Comparison of ENCODE assay signal across 20 mouse cellular contexts in genomic region chr1:144374121-144374520, GRCm38 (mm10).
DNase-seq lines count a peak whose midpoint lies in the region; ATAC-seq and TF ChIP-seq lines count a peak whose summit lies in the region.
"Had no signal": no experiment of that assay in that cellular context is flagged by ENCODE, and none has a peak within 500 bp of the region (broad histone marks: within the 10 kb centered on the region; RNA-seq: fewer than 3 reads in every experiment).

No protein-coding gene starts in this region.

- TF ChIP-seq CTCF in CH12.LX (conservative IDR thresholded peaks at IDR 0.05 in 1 of 2, IDR thresholded peaks at IDR 0.05 in 1 of 2; ENCODE audit: low read depth in 2 of 2, low read length in 2 of 2) = no peak
- TF ChIP-seq CTCF in left cerebral cortex, adult 2 months (IDR thresholded peaks at IDR 0.05) = no peak

- no peaks in the 10 kb centered on the region for H3K36me3 ChIP-seq in CH12.LX (replicated peaks in 1 of 2; ENCODE audit: control insufficient read depth in 1 of 2, insufficient read depth in 1 of 2, low read length in 1 of 2)
- H3K36me3 ChIP-seq in midbrain, embryonic 14.5 days (ENCODE audit: control insufficient read depth, insufficient read depth, low read length) = no peaks in the 10 kb centered on the region
- H3K36me3 ChIP-seq: embryonic facial prominence, embryonic 10.5 days; embryonic facial prominence, embryonic 12.5 days had no signal

- no peak overlapping the region for H3K9ac ChIP-seq in CH12.LX (ENCODE audit: insufficient read depth, low read depth)
- no peak overlapping the region for H3K9ac ChIP-seq in midbrain, embryonic 14.5 days (replicated peaks; ENCODE audit: low read length)
- H3K9ac ChIP-seq: embryonic facial prominence, embryonic 12.5 days had no signal

- no peak overlapping the region for H3K4me2 ChIP-seq in CH12.LX (ENCODE audit: insufficient read depth, low read depth, poor library complexity, severe bottlenecking)
- no peak overlapping the region for H3K4me2 ChIP-seq in midbrain, embryonic 14.5 days (ENCODE audit: low read length)
- H3K4me2 ChIP-seq: embryonic facial prominence, embryonic 12.5 days had no signal

- H3K27ac ChIP-seq in CH12.LX (ENCODE audit: insufficient read depth, low read depth) = no peak overlapping the region
- H3K27ac ChIP-seq in midbrain, embryonic 14.5 days (replicated peaks; ENCODE audit: low read depth, low read length) = no peak overlapping the region
- no peak overlapping the region for H3K27ac ChIP-seq in left cerebral cortex, adult 2 months
- H3K27ac ChIP-seq: embryonic facial prominence, embryonic 10.5 days; embryonic facial prominence, embryonic 12.5 days had no signal

- H3K4me3 ChIP-seq in CH12.LX (replicated peaks in 1 of 3; ENCODE audit: low read depth in 2 of 3, low read length in 2 of 3, poor library complexity in 1 of 3) = no peak overlapping the region
- no peak overlapping the region for H3K4me3 ChIP-seq in midbrain, embryonic 14.5 days (replicated peaks; ENCODE audit: low read depth, low read length)
- H3K4me3 ChIP-seq in left cerebral cortex, adult 2 months = no peak overlapping the region
- H3K4me3 ChIP-seq: embryonic facial prominence, embryonic 10.5 days; embryonic facial prominence, embryonic 12.5 days had no signal

- TF ChIP-seq RAD21 in CH12.LX (IDR thresholded peaks at IDR 0.05; ENCODE audit: low read depth, low read length) = no peak

- ATAC-seq in granulocyte monocyte progenitor cell, adult 5-6 weeks (replicated peaks; ENCODE audit: poor library complexity, severe bottlenecking) = peak; percentile 73; the same call in 1 of the 2 replicates
- ATAC-seq in megakaryocyte progenitor cell, adult 5-6 weeks (replicated peaks; ENCODE audit: poor library complexity) = peak; percentile 52; the same call in 1 of the 2 replicates
- ATAC-seq in midbrain, embryonic 14.5 days (ENCODE audit: low FRiP score, low TSS enrichment) = no peak
- ATAC-seq: CD4-positive, CD25-positive, alpha-beta regulatory T cell, adult 4 months; forebrain, embryonic 14.5 days; forebrain, embryonic 16.5 days had no signal

- H3K4me1 ChIP-seq in CH12.LX (ENCODE audit: control insufficient read depth in 1 of 2, insufficient read depth in 2 of 2) = peaks cover 2 to 9% of the 10 kb centered on the region in 2 experiments; a peak in 1 of 4 replicates
- no peaks in the 10 kb centered on the region for H3K4me1 ChIP-seq in midbrain, embryonic 14.5 days (ENCODE audit: control insufficient read depth, insufficient read depth, low read length)
- H3K4me1 ChIP-seq: embryonic facial prominence, embryonic 10.5 days; embryonic facial prominence, embryonic 12.5 days had no signal

- dilution Hi-C loops in CH12.LX (cut with MboI; ENCODE audit: extremely low pct_ligation_motif_present, extremely low pct_unique_long_range_greater_than_20kb, low sequenced_read_pairs) = no loop called here

- DNase-seq in CH12.LX (ENCODE audit: extremely low read depth) = peak; percentile 22
- no peak for DNase-seq in midbrain, embryonic 14.5 days
- no peak for DNase-seq in left cerebral cortex, adult 2 months (ENCODE audit: extremely low spot score in 1 of 2, low spot score in 2 of 2)
- DNase-seq: adrenal gland, adult 2 months; adrenal gland, postnatal 10 days; adrenal gland, postnatal 25 days; B cell, adult 2 months; cerebellum, adult 11 months; cerebellum, adult 18-20 months; cerebellum, adult 8-10 months; cerebellum, adult 9-11 months; cerebellum, postnatal 14 days; cerebellum, postnatal 36 days had no signal

- in situ Hi-C loops in CH12.LX (cut with MboI; ENCODE audit: low pct_ligation_motif_present, low pct_unique_long_range_greater_than_20kb, low sequenced_read_pairs) = loop anchor here (10.0 to 25.0 kb wide), 2 partner anchors 129 to 587 kb away; partner anchors contain the start of genes Rgs1, Trove2 and Uchl5

- TF ChIP-seq EP300 in CH12.LX (IDR thresholded peaks at IDR 0.05; ENCODE audit: low read length) = peak; percentile 64

- no peak for TF ChIP-seq POLR2A in CH12.LX (IDR thresholded peaks at IDR 0.05; ENCODE audit: low read depth, low read length)

- H3K79me2 ChIP-seq in CH12.LX (replicated peaks; ENCODE audit: control insufficient read depth, extremely low read depth, insufficient read depth, poor library complexity, severe bottlenecking) = no peaks in the 10 kb centered on the region

- intact Hi-C loops in left cerebral cortex, adult 2 months (cut with DNase I) = no loop called here

- no peaks in the 10 kb centered on the region for H3K9me3 ChIP-seq in CH12.LX (replicated peaks; ENCODE audit: low read length)
- no peaks in the 10 kb centered on the region for H3K9me3 ChIP-seq in midbrain, embryonic 14.5 days (ENCODE audit: control insufficient read depth, low read length)
- H3K9me3 ChIP-seq: embryonic facial prominence, embryonic 10.5 days; embryonic facial prominence, embryonic 12.5 days had no signal

- H3K27me3 ChIP-seq in CH12.LX (replicated peaks) = no peaks in the 10 kb centered on the region
- no peaks in the 10 kb centered on the region for H3K27me3 ChIP-seq in midbrain, embryonic 14.5 days (ENCODE audit: control insufficient read depth, insufficient read depth, low read length)
- H3K27me3 ChIP-seq: embryonic facial prominence, embryonic 12.5 days had no signal

TF ChIP-seq in CH12.LX, 34 proteins besides CTCF, POLR2A, EP300 and RAD21:
- TF ChIP-seq IRF4 (IDR thresholded peaks at IDR 0.05; ENCODE audit: low read depth, low read length) = 0 out of 2 replicates have a peak, but pooled peaks have one; percentile 33
- TF ChIP-seq GABPA (IDR thresholded peaks at IDR 0.05; ENCODE audit: insufficient replicate concordance, low read depth, low read length) = no peak
